Mouse (Mus musculus): ENCODE measurements around the gene Olfr1358.

GRCm38 (mm10) chr10:78569686-78570085 lies 52.5 kb downstream of the Olfr1358 start:
- TF ChIP-seq BHLHE40 (IDR thresholded peaks at IDR 0.05; ENCODE audit: low read depth, low read length) (no peak), CTCF (conservative IDR thresholded peaks at IDR 0.05 in 1 of 2, IDR thresholded peaks at IDR 0.05 in 1 of 2; ENCODE audit: low read depth in 2 of 2, low read length in 2 of 2) (no peak)
